9 mouse cellular contexts compared by ENCODE assay signal in genomic region chr7:126236083-126236793, GRCm38 (mm10). TPM values are rescaled to one million over a fixed set of nuclear protein-coding genes. Genes with fewer than 3 reads are reported as not detected.
DNase-seq lines count a peak whose midpoint lies in the region; ATAC-seq and TF ChIP-seq lines count a peak whose summit lies in the region.
"Had no signal": no experiment of that assay in that cellular context is flagged by ENCODE, and none has a peak within 500 bp of the region (broad histone marks: within the 10 kb centered on the region; RNA-seq: fewer than 3 reads in every experiment).

No protein-coding gene starts in this region.

- DNase-seq in forebrain, embryonic 10.5 days (ENCODE audit: extremely low spot score, low spot score) = no peak
- peak; percentile 13 for DNase-seq in lung, postnatal 10 days
- no peak for DNase-seq in lung, adult 2 months
- DNase-seq in thymus, postnatal 14 days = peak; percentile 48
- no peak for DNase-seq in hindbrain, embryonic 10.5 days (ENCODE audit: low spot score)

- no peak overlapping the region for H3K4me3 ChIP-seq in forebrain, embryonic 10.5 days
- no peak overlapping the region for H3K4me3 ChIP-seq in forebrain, embryonic 13.5 days
- H3K4me3 ChIP-seq in lung, adult 2 months (replicated peaks; ENCODE audit: extremely low read depth, low read depth, low read length) = no peak overlapping the region
- no peak overlapping the region for H3K4me3 ChIP-seq in macrophage (ENCODE audit: inconsistent target)
- H3K4me3 ChIP-seq in hindbrain, embryonic 10.5 days = no peak overlapping the region
- H3K4me3 ChIP-seq: embryonic facial prominence, embryonic 15.5 days had no signal

- no peaks in the 10 kb centered on the region for H3K36me3 ChIP-seq in forebrain, embryonic 10.5 days (replicated peaks)
- no peaks in the 10 kb centered on the region for H3K36me3 ChIP-seq in forebrain, embryonic 13.5 days (ENCODE audit: poor library complexity, severe bottlenecking)
- no peaks in the 10 kb centered on the region for H3K36me3 ChIP-seq in macrophage (ENCODE audit: inconsistent target)
- no peaks in the 10 kb centered on the region for H3K36me3 ChIP-seq in hindbrain, embryonic 10.5 days
- H3K36me3 ChIP-seq: embryonic facial prominence, embryonic 15.5 days had no signal

- no peaks in the 10 kb centered on the region for H3K9me3 ChIP-seq in forebrain, embryonic 10.5 days
- no peaks in the 10 kb centered on the region for H3K9me3 ChIP-seq in forebrain, embryonic 13.5 days (replicated peaks)
- no peaks in the 10 kb centered on the region for H3K9me3 ChIP-seq in hindbrain, embryonic 10.5 days
- H3K9me3 ChIP-seq: embryonic facial prominence, embryonic 15.5 days had no signal

- 74% methylated on average over 11 of the region's 11 CpGs for WGBS in forebrain, embryonic 10.5 days
- WGBS in forebrain, embryonic 13.5 days = 64% methylated on average over 11 of the region's 11 CpGs
- WGBS in lung, adult 2 months = 28% methylated on average over 11 of the region's 11 CpGs
- 12% methylated on average over 11 of the region's 11 CpGs for WGBS in macrophage (ENCODE audit: missing documents)
- 65% methylated on average over 11 of the region's 11 CpGs for WGBS in hindbrain, embryonic 10.5 days

- H3K79me2 ChIP-seq in macrophage (ENCODE audit: inconsistent target) = no peaks in the 10 kb centered on the region

- H3K4me2 ChIP-seq in forebrain, embryonic 13.5 days = no peak overlapping the region
- H3K4me2 ChIP-seq: embryonic facial prominence, embryonic 15.5 days had no signal

- no peak for TF ChIP-seq POLR2A in lung, adult 2 months (IDR thresholded peaks at IDR 0.05; ENCODE audit: borderline replicate concordance, extremely low read depth, low read depth, low read length)

- 0 out of 2 replicates have a peak overlapping the region, but pooled peaks have one; percentile 41 for H3K27ac ChIP-seq in forebrain, embryonic 10.5 days
- H3K27ac ChIP-seq in forebrain, embryonic 13.5 days = no peak overlapping the region
- H3K27ac ChIP-seq in macrophage = 0 out of 2 replicates have a peak overlapping the region, but pooled peaks have one; percentile 7
- H3K27ac ChIP-seq in hindbrain, embryonic 10.5 days = no peak overlapping the region; the same call in 1 of the 2 replicates
- H3K27ac ChIP-seq: embryonic facial prominence, embryonic 15.5 days had no signal

- H3K9ac ChIP-seq in forebrain, embryonic 13.5 days = no peak overlapping the region
- H3K9ac ChIP-seq: embryonic facial prominence, embryonic 15.5 days had no signal

- peaks cover 5% of the 10 kb centered on the region for H3K4me1 ChIP-seq in forebrain, embryonic 10.5 days
- H3K4me1 ChIP-seq in forebrain, embryonic 13.5 days = peaks cover 4% of the 10 kb centered on the region; the same call in 1 of the 2 replicates
- no peaks in the 10 kb centered on the region for H3K4me1 ChIP-seq in lung, adult 2 months (ENCODE audit: control insufficient read depth, insufficient read depth, low read length)
- peaks cover 5% of the 10 kb centered on the region for H3K4me1 ChIP-seq in hindbrain, embryonic 10.5 days (replicated peaks)
- H3K4me1 ChIP-seq: embryonic facial prominence, embryonic 15.5 days had no signal

- ATAC-seq in forebrain, embryonic 13.5 days = no peak
- ATAC-seq in activated CD4-positive, CD25-positive, alpha-beta regulatory T cell, adult 4 months = no peak

- no peak for TF ChIP-seq CTCF in lung, adult 2 months (IDR thresholded peaks at IDR 0.05; ENCODE audit: insufficient read depth, low read length)

- peaks cover 5% of the 10 kb centered on the region; the same call in 1 of the 2 replicates for H3K27me3 ChIP-seq in forebrain, embryonic 10.5 days (ENCODE audit: poor library complexity, severe bottlenecking)
- H3K27me3 ChIP-seq in forebrain, embryonic 13.5 days = no peaks in the 10 kb centered on the region
- H3K27me3 ChIP-seq in hindbrain, embryonic 10.5 days (ENCODE audit: insufficient read depth, poor library complexity, severe bottlenecking) = 0 out of 2 replicates have a peak, but pooled peaks cover 8% of the 10 kb centered on the region
- H3K27me3 ChIP-seq: embryonic facial prominence, embryonic 15.5 days had no signal

RNA-seq across cellular contexts. Expression of gene Xpo6, which starts 35.9 kb away (rescaled TPM):
- 65.5 and 70.1 TPM in 2 replicates for polyA plus RNA-seq in forebrain, embryonic 10.5 days (2016; fragmentation: Nextera tagmentation; extraction: Ambion mirVana)
- polyA plus RNA-seq in forebrain, embryonic 13.5 days (2015; fragmentation: Nextera tagmentation; extraction: Ambion mirVana) = 47.7 and 54.6 TPM in 2 replicates
- polyA plus RNA-seq in lung, adult 2 months (2012; rRNA removed) = 126 and 163 TPM in 2 replicates
- total RNA-seq in macrophage (2018; cell fraction: chromatin; rRNA removed) = 100 to 1,000 TPM; 128 to 306 (median 203) TPM
- 100 to 1,000 TPM in 1 of 26 experiments, 10 to 100 TPM in 25; 56.9 to 101 (median 70.0) TPM for total RNA-seq in macrophage (2018; cell fraction: cytosol; rRNA removed)
- total RNA-seq in macrophage (2018; cell fraction: nucleus; rRNA removed) = 100 to 1,000 TPM in 25 of 26 experiments, 10 to 100 TPM in 1; 99.8 to 208 (median 153) TPM
- polyA plus RNA-seq in macrophage (2018) = 63.8 to 102 TPM (median 64.5 TPM) in 3 replicates
- polyA plus RNA-seq in activated CD4-positive, CD25-positive, alpha-beta regulatory T cell, adult 4 months (2017; shearing (Covaris generic)) = 100 to 1,000 TPM in 1 of 2 experiments, 10 to 100 TPM in 1; 88.4 to 103 TPM
- 60.9 and 63.7 TPM in 2 replicates for polyA plus RNA-seq in hindbrain, embryonic 10.5 days (2016; fragmentation: Nextera tagmentation; extraction: Ambion mirVana)

RNA-seq across cellular contexts. Expression of gene Sbk1, which starts 36.2 kb away (rescaled TPM):
- 79.1 and 83.0 TPM in 2 replicates for polyA plus RNA-seq in forebrain, embryonic 10.5 days (2016; fragmentation: Nextera tagmentation; extraction: Ambion mirVana)
- polyA plus RNA-seq in forebrain, embryonic 13.5 days (2015; fragmentation: Nextera tagmentation; extraction: Ambion mirVana) = 212 and 215 TPM in 2 replicates
- 12.6 and 14.2 TPM in 2 replicates for polyA plus RNA-seq in lung, adult 2 months (2012; rRNA removed)
- 1 to 10 TPM in 6 of 26 experiments, under 1 TPM in 8, not detected in 12; 0.15 to 2.2 (median 0.70) TPM for total RNA-seq in macrophage (2018; cell fraction: chromatin; rRNA removed)
- 1 to 10 TPM in 20 of 26 experiments, under 1 TPM in 6; 0.50 to 3.4 (median 1.3) TPM for total RNA-seq in macrophage (2018; cell fraction: cytosol; rRNA removed)
- total RNA-seq in macrophage (2018; cell fraction: nucleus; rRNA removed) = 1 to 10 TPM in 12 of 26 experiments, under 1 TPM in 14; 0.29 to 3.8 (median 0.92) TPM
- 1.9 to 3.7 TPM (median 2.3 TPM) in 3 replicates for polyA plus RNA-seq in macrophage (2018)
- polyA plus RNA-seq in activated CD4-positive, CD25-positive, alpha-beta regulatory T cell, adult 4 months (2017; shearing (Covaris generic)) = 1 to 10 TPM; 4.1 to 5.6 TPM
- 100 and 180 TPM in 2 replicates for polyA plus RNA-seq in hindbrain, embryonic 10.5 days (2016; fragmentation: Nextera tagmentation; extraction: Ambion mirVana)

Comparison
In these comparisons a context has a peak if more than half of its experiments do, and no peak if none do; other contexts are left out.
1. DNase-seq: peak in lung, postnatal 10 days (single experiment) and thymus, postnatal 14 days (single experiment); none in forebrain, embryonic 10.5 days (single experiment), lung, adult 2 months (single experiment) and hindbrain, embryonic 10.5 days (single experiment).
2. H3K27ac ChIP-seq: peak in forebrain, embryonic 10.5 days (single experiment) and macrophage (single experiment); none in forebrain, embryonic 13.5 days (single experiment) and hindbrain, embryonic 10.5 days (single experiment).